ENCODE assay signal across 18 mouse cellular contexts in genomic region chr8:56540706-56541105, GRCm38 (mm10).
"Had no signal": no experiment of that assay in that cellular context is flagged by ENCODE, and none has a peak within 500 bp of the region (broad histone marks: within the 10 kb centered on the region; RNA-seq: fewer than 3 reads in every experiment).

No protein-coding gene starts in this region.

- H3K9ac ChIP-seq: lung, embryonic 14.5 days; midbrain, embryonic 12.5 days; neural tube, embryonic 13.5 days; neural tube, embryonic 15.5 days; stomach, embryonic 15.5 days had no signal

- ATAC-seq: midbrain, embryonic 16.5 days had no signal

- H3K4me1 ChIP-seq: midbrain, embryonic 10.5 days; midbrain, embryonic 12.5 days; neural tube, embryonic 13.5 days; neural tube, embryonic 15.5 days; stomach, embryonic 15.5 days had no signal

- H3K27ac ChIP-seq: midbrain, embryonic 10.5 days; midbrain, embryonic 12.5 days; neural tube, embryonic 13.5 days; neural tube, embryonic 15.5 days; stomach, embryonic 15.5 days; stomach, postnatal 0 days had no signal

- H3K27me3 ChIP-seq: midbrain, embryonic 12.5 days; neural tube, embryonic 13.5 days; neural tube, embryonic 15.5 days; stomach, embryonic 15.5 days had no signal

- H3K4me2 ChIP-seq: lung, embryonic 14.5 days; midbrain, embryonic 12.5 days; neural tube, embryonic 13.5 days; neural tube, embryonic 15.5 days; stomach, embryonic 15.5 days had no signal

- H3K4me3 ChIP-seq: midbrain, embryonic 10.5 days; midbrain, embryonic 12.5 days; myocyte; neural tube, embryonic 13.5 days; neural tube, embryonic 15.5 days; stomach, embryonic 15.5 days had no signal

- H3K9me3 ChIP-seq: midbrain, embryonic 10.5 days; midbrain, embryonic 12.5 days; neural tube, embryonic 13.5 days; neural tube, embryonic 15.5 days; stomach, embryonic 15.5 days had no signal

- DNase-seq: lung, embryonic 14.5 days; lung, postnatal 10 days; lung, postnatal 4 days; midbrain, embryonic 14.5 days; retina, postnatal 1 day; right cerebral cortex, adult 18-20 months; right cerebral cortex, postnatal 14 days; thymus, adult 2 months; thymus, postnatal 25 days; thymus, postnatal 4 days had no signal
